Mouse (Mus musculus) adipocyte (in vitro differentiated cells): ENCODE data around the gene Tgoln1.

ENCODE experiments used
- DNase-seq: peaks from one replicate; pipeline ENCODE4 v3.0.0-alpha.2; 2016; ENCODE audit warnings: low spot score

Tgoln1 gene

GRCm38 (mm10) chr6:72593914-72594313, 22.9 kb downstream of the Tgoln1 start:
- no peak for DNase-seq

GRCm38 (mm10) chr6:72593011-72593803, 23.6 kb downstream of the Tgoln1 start:
- peak; percentile 52 for DNase-seq

GRCm38 (mm10) chr6:72590111-72590510, 26.7 kb downstream of the Tgoln1 start:
- no peak for DNase-seq

- no peak for DNase-seq
These were observed 28.5 kb downstream of the Tgoln1 start for GRCm38 (mm10) chr6:72588307-72588706.

- no peak for DNase-seq
These were observed 30.1 kb downstream of the Tgoln1 start for GRCm38 (mm10) chr6:72586701-72587100.

- DNase-seq, result no peak
These were observed 32.6 kb downstream of the Tgoln1 start for GRCm38 (mm10) chr6:72584154-72584553.

GRCm38 (mm10) chr6:72583211-72583839, 33.5 kb downstream of the Tgoln1 start:
- peak; percentile 91 for DNase-seq

- peak; percentile 97 for DNase-seq
These were observed 35.0 kb downstream of the Tgoln1 start for GRCm38 (mm10) chr6:72581625-72582382.

GRCm38 (mm10) chr6:72576041-72576440, 40.8 kb downstream of the Tgoln1 start:
- DNase-seq, result no peak

GRCm38 (mm10) chr6:72571826-72572225, 45.0 kb downstream of the Tgoln1 start:
- DNase-seq, result peak; percentile 59

GRCm38 (mm10) chr6:72570644-72571397, 46.0 kb downstream of the Tgoln1 start:
- DNase-seq, result peak; percentile 74

GRCm38 (mm10) chr6:72568736-72569135, 48.1 kb downstream of the Tgoln1 start:
- DNase-seq, result no peak

- peak; percentile 41 for DNase-seq
These were observed 49.3 kb downstream of the Tgoln1 start for GRCm38 (mm10) chr6:72567508-72567907.

- DNase-seq, result peak; percentile 95
These were observed 50.8 kb downstream of the Tgoln1 start for GRCm38 (mm10) chr6:72566044-72566443.

- DNase-seq, result no peak
These were observed 51.3 kb downstream of the Tgoln1 start for GRCm38 (mm10) chr6:72565506-72565905.

- DNase-seq, result no peak
These were observed 53.9 kb downstream of the Tgoln1 start for GRCm38 (mm10) chr6:72562894-72563293.

- DNase-seq, result no peak
These were observed 54.3 kb downstream of the Tgoln1 start for GRCm38 (mm10) chr6:72562486-72562885.

GRCm38 (mm10) chr6:72560801-72561200, 56.0 kb downstream of the Tgoln1 start:
- DNase-seq, result no peak
